Mouse (Mus musculus) liver, postnatal 0 days (tissue): Measurements from ENCODE around the gene Stk11ip.
A peak's percentile ranks its signal among the peaks of the same experiment; 100 is the strongest.

Experiments
- CTCF ChIP-seq: sonication (generic); IDR thresholded peaks from 2 replicates; pipeline ENCODE4 v1.5.1; 2016; ENCODE audit warnings: antibody characterized with exemption, low read depth
- EP300 ChIP-seq: IDR thresholded peaks from 2 replicates; pipeline ENCODE4 v1.6.1; 2016; ENCODE audit warnings: antibody characterized with exemption, low read depth, mild to moderate bottlenecking

DNA sequence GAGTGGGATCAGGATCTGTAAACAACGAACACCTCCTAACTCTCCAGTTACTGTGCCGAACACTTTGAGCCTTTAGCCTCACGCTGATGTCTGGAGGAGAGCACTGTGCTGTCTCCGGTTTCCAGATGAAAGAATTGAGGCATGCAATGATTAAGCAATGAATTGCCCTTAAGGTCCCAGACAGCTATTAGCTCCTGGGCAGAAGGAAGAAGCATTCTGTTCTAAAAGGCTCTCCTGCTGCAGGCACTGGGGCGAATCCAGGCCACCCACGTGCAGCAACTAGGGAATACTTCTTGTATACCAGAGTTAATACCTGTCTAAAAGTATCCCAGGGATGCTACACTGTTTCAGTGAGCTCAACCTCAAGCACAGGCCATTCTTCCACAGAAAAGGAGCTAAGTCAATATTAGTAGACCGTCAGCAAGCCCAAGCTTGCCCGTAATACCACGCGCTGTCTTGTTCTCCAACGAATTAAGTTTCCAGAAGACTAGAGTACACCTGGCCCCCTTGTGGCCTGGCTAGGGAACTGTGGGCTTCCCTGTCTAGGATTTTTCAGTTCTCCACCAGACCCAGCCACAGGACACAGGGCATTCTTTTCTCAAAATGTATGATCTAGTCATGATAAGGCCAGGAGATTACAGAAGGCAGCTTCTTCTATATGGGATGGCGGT lies 26.3 kb upstream of the Stk11ip start:
- TF ChIP-seq CTCF (peak; percentile 70), EP300 (no peak)
